Mouse (Mus musculus) heart, embryonic 10.5 days (tissue): ENCODE measurements around the gene Mgat5. TPM values are rescaled to one million over a fixed set of nuclear protein-coding genes. Genes with fewer than 3 reads are reported as not detected.

ENCODE experiments used
- DNase-seq: peaks from one replicate; pipeline ENCODE4 v3.0.0-alpha.2; 2017; ENCODE audit warnings: low spot score
- H3K27ac ChIP-seq: fragments of 300-500 bp; sonication (generic); 2 replicates; pipeline ENCODE4 v1.5.1; 2016; ENCODE audit warnings: mild to moderate bottlenecking
- H3K27me3 ChIP-seq: fragments of 300-500 bp; sonication (generic); 2 replicates; pipeline ENCODE4 v1.6.1; 2016; ENCODE audit warnings: mild to moderate bottlenecking; ENCODE audit not compliant: poor library complexity, insufficient read depth, severe bottlenecking
- H3K36me3 ChIP-seq: fragments of 300-500 bp; sonication (generic); 2 replicates; pipeline ENCODE4 v1.6.1; 2016; ENCODE audit warnings: mild to moderate bottlenecking, moderate library complexity
- H3K4me1 ChIP-seq: fragments of 300-500 bp; sonication (generic); 2 replicates; pipeline ENCODE4 v1.6.1; 2016; ENCODE audit warnings: mild to moderate bottlenecking
- H3K4me3 ChIP-seq: fragments of 300-500 bp; sonication (generic); 2 replicates; pipeline ENCODE4 v1.5.1; 2016; ENCODE audit warnings: mild to moderate bottlenecking, moderate library complexity
- H3K9me3 ChIP-seq: fragments of 300-500 bp; sonication (generic); 2 replicates; pipeline ENCODE4 v1.6.1; 2016; ENCODE audit warnings: mild to moderate bottlenecking, moderate library complexity
- WGBS: fragments of 180-500 bp; shearing (Covaris S2); methylation state at CpG from one replicate; pipeline ENCODE4 v1.1.7; 2016; 5-methylcytosine and 5-hydroxymethylcytosine counted together
- polyA plus RNA-seq: library from polyadenylated mRNA; unstranded; fragments of >200 nt; fragmentation: Nextera tagmentation; extraction: Ambion mirVana; gene quantifications from 2 replicates; pipeline ENCODE4 v1.2.1, GENCODE M21; 2016

Gene Mgat5
- polyA plus RNA-seq, 1 experiment from 2014 or later, result 3.5 TPM

DNA sequence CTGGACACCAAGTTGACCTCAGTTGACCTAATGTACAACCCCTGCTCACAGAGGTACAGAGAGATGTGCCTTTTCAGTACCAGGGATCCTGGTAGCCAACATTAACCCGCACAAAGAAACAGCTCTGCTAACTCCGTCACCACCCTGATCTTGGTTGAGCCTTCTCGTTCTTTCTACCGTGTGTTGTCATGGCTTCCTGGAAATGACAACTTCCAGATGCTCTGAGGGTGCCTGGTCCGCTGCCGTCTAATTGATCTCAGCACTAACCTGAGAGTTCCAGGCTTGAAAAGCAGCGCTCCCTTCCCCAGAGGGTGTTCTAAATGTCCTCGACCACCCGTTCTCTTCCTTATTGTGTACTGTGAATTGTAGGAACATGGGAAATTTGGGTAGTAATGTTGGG lies 112.7 kb downstream of the Mgat5 start:
- no peak for DNase-seq

DNA sequence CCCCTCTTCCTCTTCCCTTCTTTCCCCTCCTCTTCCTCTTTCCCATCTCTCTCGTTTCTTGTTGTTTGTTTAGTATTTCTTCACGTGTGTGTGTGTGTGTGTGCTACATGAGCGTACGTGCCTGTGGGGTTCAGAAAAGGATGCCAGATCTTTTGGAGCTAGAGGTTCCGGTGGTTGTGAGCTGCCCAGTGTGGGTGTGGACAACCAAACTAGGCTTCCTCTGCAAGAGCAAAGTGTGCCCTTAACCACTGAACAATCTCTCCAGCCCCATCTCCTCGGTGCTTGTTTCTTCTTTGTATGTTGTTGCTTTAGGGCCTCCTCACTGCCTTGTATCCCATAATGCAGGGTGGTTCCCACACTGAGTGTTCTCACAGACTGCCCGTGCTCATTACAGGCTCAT lies 113.7 kb downstream of the Mgat5 start:
- H3K36me3 ChIP-seq, result 0 out of 2 replicates have a peak, but pooled peaks cover 2% of the 10 kb centered on the region
- DNase-seq, result no peak

More for the DNA sequence above, 112.7 kb downstream of the Mgat5 start:
- Histone ChIP-seq H3K27me3 (no peaks in the 10 kb centered on the region), H3K27ac (no peak overlapping the region), H3K4me1 (peaks cover 61% of the 10 kb centered on the region), H3K4me3 (no peak overlapping the region), H3K36me3 (no peaks in the 10 kb centered on the region), H3K9me3 (no peaks in the 10 kb centered on the region)
- WGBS, result 43% methylated on average over 9 of the region's 9 CpGs

DNA sequence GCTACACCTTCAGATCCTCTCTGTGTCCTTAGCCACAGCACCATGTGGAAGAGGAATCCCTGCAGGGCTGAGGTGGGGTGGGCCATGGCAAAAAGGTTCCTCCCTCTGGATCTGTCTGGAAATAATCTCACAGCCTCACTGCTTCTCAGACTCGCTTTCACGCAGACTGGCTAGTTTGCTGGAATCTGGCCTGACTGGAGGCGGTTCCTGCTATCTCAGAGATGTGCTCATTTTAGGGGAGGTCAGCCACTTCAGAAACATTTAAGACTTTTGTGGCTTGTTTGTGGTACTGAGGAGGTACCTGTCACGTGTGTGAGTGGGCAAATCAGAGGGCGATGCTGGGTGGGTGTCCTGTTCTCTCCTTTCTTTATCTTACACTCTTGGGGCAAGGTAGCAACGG lies 115.0 kb downstream of the Mgat5 start:
- Histone ChIP-seq H3K36me3 (peaks cover 9% of the 10 kb centered on the region; the same call in 1 of the 2 replicates), H3K4me3 (no peak overlapping the region), H3K27me3 (no peaks in the 10 kb centered on the region), H3K9me3 (no peaks in the 10 kb centered on the region), H3K27ac (peak overlapping the region; percentile 53), H3K4me1 (peaks cover 52% of the 10 kb centered on the region)
- 50% methylated on average over 6 of the region's 6 CpGs for WGBS
- no peak for DNase-seq

More for the DNA sequence above, 113.7 kb downstream of the Mgat5 start:
- no peak overlapping the region for H3K27ac ChIP-seq
- H3K27me3 ChIP-seq, result no peaks in the 10 kb centered on the region
- 73% methylated on average over 7 of the region's 7 CpGs for WGBS
- no peaks in the 10 kb centered on the region for H3K9me3 ChIP-seq
- H3K4me1 ChIP-seq, result peaks cover 63% of the 10 kb centered on the region
- no peak overlapping the region for H3K4me3 ChIP-seq

DNA sequence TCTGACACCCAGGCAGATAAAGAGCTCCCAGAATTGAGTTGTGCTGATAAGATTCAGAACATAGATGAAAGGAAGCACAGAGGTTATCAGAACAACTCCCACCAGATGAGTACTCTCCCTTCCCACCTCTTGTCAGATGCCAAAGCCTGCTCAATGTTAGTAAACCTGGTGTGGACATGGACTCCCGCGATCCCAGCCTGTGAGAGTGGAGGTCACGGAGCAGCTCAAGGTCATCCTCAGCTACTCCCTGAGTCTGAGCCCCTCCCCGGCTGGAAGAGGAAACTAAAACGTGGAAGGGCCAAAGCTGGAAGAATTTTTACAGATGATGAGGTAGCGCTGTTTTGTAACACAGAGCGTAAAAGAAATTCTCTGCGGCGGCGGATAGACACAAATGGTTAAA lies 116.1 kb downstream of the Mgat5 start:
- Histone ChIP-seq H3K4me1 (peaks cover 49% of the 10 kb centered on the region), H3K27me3 (no peaks in the 10 kb centered on the region), H3K36me3 (peaks cover 9% of the 10 kb centered on the region; the same call in 1 of the 2 replicates), H3K9me3 (no peaks in the 10 kb centered on the region), H3K4me3 (no peak overlapping the region), H3K27ac (peak overlapping the region; percentile 67)
- no peak for DNase-seq
- WGBS, result 53% methylated on average over 10 of the region's 10 CpGs

DNA sequence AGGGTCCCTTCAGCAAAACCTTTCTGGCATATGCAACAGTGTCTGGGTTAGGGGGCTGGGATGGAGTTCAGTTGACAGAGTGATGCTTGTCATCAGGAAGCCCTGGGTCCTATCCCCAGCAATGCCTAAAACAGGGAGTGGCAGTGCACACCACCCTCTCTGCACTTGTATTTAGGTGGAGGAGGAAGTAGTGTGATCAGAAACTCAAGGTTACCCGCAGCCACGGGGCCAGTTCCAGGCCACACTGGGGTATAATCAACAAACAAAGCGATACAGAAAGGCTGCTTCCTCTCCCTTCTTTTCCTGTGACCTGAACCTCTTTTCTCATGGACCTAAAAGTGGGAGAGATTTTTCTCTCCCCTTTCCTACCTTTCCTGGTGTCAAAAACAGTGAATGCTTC lies 116.8 kb downstream of the Mgat5 start:
- Histone ChIP-seq H3K4me1 (peaks cover 48% of the 10 kb centered on the region), H3K27ac (peak overlapping the region; percentile 67; the same call in 1 of the 2 replicates)

DNA sequence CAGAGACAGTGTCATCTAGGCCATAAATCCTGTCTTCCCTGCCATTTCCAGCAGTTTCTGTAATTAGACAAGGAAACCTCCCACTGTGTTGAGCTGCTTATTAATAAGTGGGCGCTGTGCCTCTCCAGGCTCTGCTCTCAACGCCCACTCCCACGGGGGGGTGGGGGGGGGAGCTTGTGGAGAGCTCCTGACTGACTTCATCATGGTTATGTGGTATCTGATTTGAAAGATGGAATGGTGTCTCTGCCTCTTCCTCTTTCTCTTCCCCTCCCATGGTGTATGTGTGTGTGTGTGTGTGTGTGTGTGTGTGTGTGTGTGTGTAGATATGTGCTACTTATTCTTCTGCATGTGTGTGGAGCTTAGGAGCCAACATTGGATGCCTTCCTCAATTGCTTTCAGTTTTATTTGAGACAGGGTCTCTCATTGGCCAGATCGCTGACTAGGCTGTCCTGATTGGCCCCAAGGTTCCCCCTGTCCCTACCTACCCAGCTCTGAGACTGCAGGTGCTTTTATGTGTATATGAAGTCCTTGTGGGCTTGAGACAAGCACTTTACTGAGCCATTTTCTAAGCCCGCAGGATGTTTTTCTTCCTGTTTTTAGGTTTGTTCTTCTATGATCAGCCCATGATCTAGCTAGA lies 117.5 kb downstream of the Mgat5 start:
- no peak for DNase-seq
- Histone ChIP-seq H3K9me3 (no peaks in the 10 kb centered on the region), H3K27me3 (no peaks in the 10 kb centered on the region), H3K4me3 (no peak overlapping the region), H3K36me3 (peaks cover 9% of the 10 kb centered on the region; the same call in 1 of the 2 replicates), H3K4me1 (peaks cover 41% of the 10 kb centered on the region), H3K27ac (0 out of 2 replicates have a peak overlapping the region, but pooled peaks have one; percentile 67)
- 68% methylated on average over 5 of the region's 5 CpGs for WGBS

More for the DNA sequence above, 116.8 kb downstream of the Mgat5 start:
- peaks cover 9% of the 10 kb centered on the region; the same call in 1 of the 2 replicates for H3K36me3 ChIP-seq
- no peaks in the 10 kb centered on the region for H3K9me3 ChIP-seq
- no peak for DNase-seq
- WGBS, result 43% methylated on average over 3 of the region's 3 CpGs
- H3K4me3 ChIP-seq, result no peak overlapping the region
- no peaks in the 10 kb centered on the region for H3K27me3 ChIP-seq

DNA sequence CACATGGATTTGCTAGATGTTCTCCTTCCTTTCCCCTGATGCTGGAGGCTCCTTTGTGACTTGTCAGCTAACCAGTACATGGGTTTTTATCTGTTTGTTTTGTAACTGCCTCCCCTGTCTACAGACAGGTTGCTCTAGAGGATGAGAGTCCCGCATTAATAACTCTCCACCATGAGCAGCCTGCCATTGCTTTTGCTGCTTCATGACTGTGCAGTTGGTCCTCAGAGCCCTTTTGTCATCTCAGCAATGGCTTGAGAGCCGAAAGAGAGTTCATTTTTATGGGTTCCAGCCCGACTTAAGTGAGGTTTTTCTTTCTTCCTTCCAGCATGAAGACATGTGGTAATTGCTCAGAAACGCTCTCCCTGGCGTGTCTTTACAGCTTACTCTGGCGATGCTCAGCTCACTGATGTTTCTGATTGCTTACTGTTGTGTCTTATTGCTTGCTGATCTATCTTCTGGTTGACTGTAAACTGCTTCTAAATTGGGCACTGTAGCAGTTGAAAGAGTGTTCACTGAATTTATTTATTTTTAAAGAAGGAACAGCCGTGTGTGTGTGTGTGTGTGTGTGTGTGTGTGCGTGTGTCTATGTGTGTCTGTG lies 120.9 kb downstream of the Mgat5 start:
- Histone ChIP-seq H3K36me3 (peaks cover 9% of the 10 kb centered on the region; the same call in 1 of the 2 replicates), H3K4me3 (no peak overlapping the region), H3K4me1 (peaks cover 43% of the 10 kb centered on the region), H3K9me3 (no peaks in the 10 kb centered on the region), H3K27ac (no peak overlapping the region), H3K27me3 (no peaks in the 10 kb centered on the region)
- no peak for DNase-seq
- WGBS, result 84% methylated on average over 8 of the region's 8 CpGs

DNA sequence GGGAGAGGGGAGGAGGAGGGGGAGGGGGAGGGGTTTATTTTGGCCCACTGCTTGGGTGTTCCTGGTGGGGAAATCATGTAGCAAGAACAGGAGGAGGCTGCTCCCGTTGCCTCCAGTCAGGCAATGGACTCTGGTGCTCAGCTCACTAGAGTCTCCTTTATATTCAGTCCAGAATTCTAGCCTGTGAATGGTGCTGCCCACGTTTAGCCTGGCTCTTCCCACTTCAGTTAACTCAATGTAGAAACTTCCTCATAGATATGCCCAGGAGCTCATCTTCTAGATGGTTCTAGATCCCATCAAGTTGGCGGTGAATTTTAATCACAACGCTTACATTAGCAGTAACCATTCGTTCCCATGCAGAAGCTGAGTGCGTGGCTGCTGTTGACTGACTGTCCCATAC lies 123.0 kb downstream of the Mgat5 start:
- 76% methylated on average over 6 of the region's 6 CpGs for WGBS
- no peak overlapping the region for H3K4me3 ChIP-seq
- no peak overlapping the region for H3K27ac ChIP-seq
- peaks cover 23% of the 10 kb centered on the region for H3K4me1 ChIP-seq
- no peaks in the 10 kb centered on the region for H3K9me3 ChIP-seq
- peaks cover 9% of the 10 kb centered on the region; the same call in 1 of the 2 replicates for H3K36me3 ChIP-seq
- no peaks in the 10 kb centered on the region for H3K27me3 ChIP-seq
- no peak for DNase-seq

DNA sequence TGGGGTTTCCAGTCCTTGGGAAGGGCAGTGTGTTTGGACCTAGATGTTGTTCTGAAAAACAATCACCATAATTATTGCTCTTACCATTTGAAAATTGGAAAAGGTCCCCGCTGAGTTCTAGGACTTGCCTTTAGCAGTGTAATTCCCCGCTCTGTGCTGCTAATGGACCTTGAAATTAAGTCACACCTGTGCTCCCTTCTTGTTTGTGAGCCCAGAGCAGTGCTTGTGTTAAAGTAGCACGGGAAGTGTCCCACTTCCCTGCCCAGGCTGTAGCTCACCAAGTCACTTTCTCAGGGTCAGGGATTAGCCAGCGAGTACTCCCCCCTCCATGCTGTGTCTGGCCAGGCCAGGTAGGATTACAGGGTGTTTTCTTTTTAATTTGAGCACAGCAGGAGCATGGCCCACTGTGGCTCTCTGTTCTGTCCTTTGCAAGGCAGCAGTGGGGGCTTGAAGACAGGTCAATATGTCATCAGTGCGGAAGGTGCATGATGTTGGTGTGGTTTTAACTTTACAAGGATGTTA lies 123.6 kb downstream of the Mgat5 start:
- Histone ChIP-seq H3K27ac (no peak overlapping the region), H3K9me3 (no peaks in the 10 kb centered on the region), H3K4me3 (no peak overlapping the region), H3K36me3 (peaks cover 7% of the 10 kb centered on the region; the same call in 1 of the 2 replicates), H3K4me1 (peaks cover 20% of the 10 kb centered on the region), H3K27me3 (no peaks in the 10 kb centered on the region)
- 53% methylated on average over 5 of the region's 5 CpGs for WGBS
- DNase-seq, result no peak

DNA sequence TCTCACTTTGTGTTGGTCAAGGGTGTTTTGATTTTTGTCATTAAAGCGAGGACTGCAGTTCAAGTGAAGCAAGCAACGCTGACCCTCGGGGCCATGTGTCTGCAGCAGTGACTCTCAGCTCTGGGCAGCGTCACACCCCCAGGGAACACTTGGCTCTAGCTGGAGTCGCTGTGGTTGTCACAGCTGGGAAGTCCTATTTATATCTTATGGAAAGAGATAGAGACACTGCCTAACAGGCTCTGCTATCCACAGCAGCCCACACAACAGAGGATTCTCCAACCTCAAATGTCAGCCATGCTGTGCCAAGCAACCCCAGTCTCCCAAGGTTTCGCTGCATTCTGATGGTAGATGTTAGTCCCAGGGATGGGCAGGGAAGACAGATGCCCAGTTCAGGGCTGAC lies 125.0 kb downstream of the Mgat5 start:
- Histone ChIP-seq H3K4me1 (peaks cover 20% of the 10 kb centered on the region), H3K27me3 (no peaks in the 10 kb centered on the region), H3K27ac (peak overlapping the region; percentile 78), H3K9me3 (no peaks in the 10 kb centered on the region), H3K4me3 (no peak overlapping the region), H3K36me3 (no peaks in the 10 kb centered on the region; the same call in 1 of the 2 replicates)
- WGBS, result 47% methylated on average over 6 of the region's 6 CpGs
- no peak for DNase-seq

DNA sequence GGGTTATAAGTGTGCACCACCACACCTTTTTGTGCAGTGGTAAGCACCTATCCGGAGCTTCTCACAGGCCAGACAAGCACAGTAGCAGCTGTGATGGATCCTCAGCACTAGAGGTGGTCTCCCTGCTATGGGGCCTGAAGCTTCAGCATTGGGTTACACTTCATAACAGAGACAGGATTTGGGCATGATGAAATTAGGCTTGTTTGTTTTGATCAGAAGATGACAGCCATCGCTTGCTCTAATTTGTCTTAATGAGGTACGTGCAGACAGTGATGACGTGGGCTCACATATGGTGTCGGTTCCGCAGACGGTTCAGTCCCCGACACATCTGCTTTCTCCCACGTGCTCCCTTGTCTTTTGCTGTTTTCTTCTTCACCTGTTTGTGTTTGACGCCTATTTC lies 132.9 kb downstream of the Mgat5 start:
- H3K4me3 ChIP-seq, result no peak overlapping the region
- H3K27ac ChIP-seq, result no peak overlapping the region
- no peaks in the 10 kb centered on the region for H3K27me3 ChIP-seq
- no peak for DNase-seq
- H3K9me3 ChIP-seq, result no peaks in the 10 kb centered on the region
- 76% methylated on average over 10 of the region's 10 CpGs for WGBS
- H3K36me3 ChIP-seq, result no peaks in the 10 kb centered on the region
- H3K4me1 ChIP-seq, result peaks cover 17% of the 10 kb centered on the region

DNA sequence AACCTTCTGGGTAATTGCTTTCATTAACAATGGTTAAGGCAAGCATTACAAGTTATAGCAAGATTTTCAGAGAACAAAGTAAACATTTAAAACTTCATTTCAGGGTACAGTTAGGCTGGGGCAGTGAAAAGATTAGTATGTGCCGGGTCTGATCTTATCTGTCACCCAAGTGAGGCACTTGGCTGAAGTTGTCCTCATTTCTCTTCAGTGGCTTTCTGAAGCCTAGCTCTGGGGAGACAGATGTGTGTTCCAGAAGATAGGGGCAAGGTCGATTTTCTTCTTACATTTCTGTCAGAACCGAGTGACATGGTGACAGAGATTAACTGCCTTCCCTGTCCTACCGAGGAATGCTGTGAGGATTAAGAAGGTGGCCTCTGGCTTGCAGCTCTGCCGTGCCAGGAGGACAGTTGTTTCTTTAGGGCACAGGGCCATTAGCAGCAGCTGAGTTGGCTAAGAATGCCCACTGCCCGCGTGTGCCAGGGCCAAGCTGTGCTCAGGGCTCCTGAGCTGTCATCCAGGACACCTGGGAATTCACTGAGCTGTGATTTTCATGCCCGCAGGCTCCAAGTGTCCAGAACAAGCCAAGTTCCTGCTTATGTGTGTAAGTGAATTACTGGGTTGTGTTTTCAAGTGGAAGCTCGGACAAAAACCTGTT lies 134.1 kb downstream of the Mgat5 start:
- Histone ChIP-seq H3K27ac (no peak overlapping the region; the same call in 1 of the 2 replicates), H3K9me3 (no peaks in the 10 kb centered on the region), H3K27me3 (no peaks in the 10 kb centered on the region), H3K4me1 (peaks cover 24% of the 10 kb centered on the region), H3K36me3 (no peaks in the 10 kb centered on the region), H3K4me3 (no peak overlapping the region)
- DNase-seq, result no peak
- WGBS, result 46% methylated on average over 9 of the region's 9 CpGs

DNA sequence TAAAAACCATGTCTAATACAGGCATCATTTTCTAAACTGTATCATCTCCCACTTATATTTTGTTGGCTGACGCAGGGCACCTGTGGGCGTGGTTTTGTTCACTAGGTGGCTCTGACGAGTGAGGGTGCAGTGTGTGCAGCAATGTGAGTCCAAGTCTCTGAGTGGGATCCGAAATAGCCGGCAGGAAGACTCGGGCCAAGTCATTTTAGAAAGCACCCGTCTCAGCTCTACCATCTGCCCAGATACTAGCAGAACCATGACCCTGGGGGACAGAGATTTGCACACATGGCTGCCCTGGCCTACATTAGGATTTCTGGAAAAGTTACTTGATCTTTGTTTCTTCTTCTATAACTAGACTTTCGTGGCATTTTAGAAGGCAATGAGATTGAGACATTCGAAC lies 135.5 kb downstream of the Mgat5 start:
- Histone ChIP-seq H3K9me3 (no peaks in the 10 kb centered on the region), H3K36me3 (no peaks in the 10 kb centered on the region), H3K4me1 (peaks cover 38% of the 10 kb centered on the region), H3K27me3 (no peaks in the 10 kb centered on the region), H3K27ac (no peak overlapping the region), H3K4me3 (no peak overlapping the region)
- DNase-seq, result no peak
- WGBS, result 86% methylated on average over 9 of the region's 9 CpGs
